Mouse (Mus musculus) cerebellum, adult (tissue): ENCODE measurements around the gene Tuba3b.

Experiments
- ATAC-seq: cut with Nextera tagmentation; 2 replicates; pipeline ENCODE4 v1.9.2; 2017; ENCODE audit warnings: mild to moderate bottlenecking, moderate library complexity, mixed read lengths; ENCODE audit not compliant: insufficient number of reproducible peaks, low FRiP score, low TSS enrichment

Tuba3b gene

DNA sequence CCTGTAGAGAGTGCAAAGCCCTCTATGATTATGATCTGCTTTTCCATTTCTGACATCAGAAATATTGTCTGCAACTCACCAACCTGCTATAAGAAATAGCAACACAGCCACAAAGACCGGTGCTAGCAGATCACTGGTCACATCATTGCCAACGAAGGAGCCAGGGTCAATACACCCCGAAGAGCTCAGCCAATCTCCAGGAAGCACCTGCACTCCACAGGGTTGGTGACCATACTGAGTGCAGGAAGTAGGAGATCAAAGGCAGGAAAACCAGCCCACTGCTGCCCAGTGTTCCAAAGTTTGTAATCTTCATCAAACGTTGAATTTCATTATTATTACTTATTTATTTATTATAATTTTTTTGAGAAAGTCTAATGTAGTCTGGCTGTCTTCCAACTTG lies 10.9 kb upstream of the Tuba3b start:
- ATAC-seq, result no peak

DNA sequence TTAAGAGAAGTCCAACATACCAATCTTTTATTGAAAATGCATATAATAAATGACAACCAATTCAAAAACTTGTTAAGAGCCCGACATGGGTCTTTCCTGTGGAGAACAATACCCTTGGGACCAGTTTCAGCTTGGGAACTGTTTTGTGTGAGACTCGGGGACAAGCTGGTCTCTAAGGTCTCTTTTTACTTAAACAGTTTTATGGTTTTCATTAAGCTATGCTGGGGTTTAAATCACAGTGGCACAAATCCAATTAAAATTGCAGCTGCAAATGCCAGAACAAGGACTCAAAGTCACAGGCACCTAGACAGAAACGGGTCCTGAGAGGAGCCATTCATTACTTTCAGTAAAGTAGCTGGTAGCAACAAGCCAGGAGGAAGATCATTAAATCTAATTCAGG lies 10.4 kb upstream of the Tuba3b start:
- no peak for ATAC-seq

DNA sequence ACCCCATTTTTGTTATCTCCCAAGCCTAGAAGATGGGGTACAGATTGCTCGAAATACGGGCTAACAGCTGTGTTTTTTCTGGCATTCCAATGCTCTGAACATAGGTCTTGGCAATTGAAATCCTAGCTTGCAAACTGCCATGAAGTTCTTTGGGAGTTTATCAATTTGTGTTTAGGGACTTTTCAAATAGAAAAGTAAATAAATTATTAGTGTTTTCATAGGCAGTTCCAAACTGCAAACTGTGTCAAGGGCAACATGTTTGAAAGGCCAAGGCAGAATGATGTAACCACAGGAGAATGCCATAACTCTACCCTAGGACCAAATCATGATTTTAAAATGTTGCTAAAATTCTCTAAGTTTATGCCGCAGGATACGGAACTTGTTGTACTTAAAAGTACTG lies 7.8 kb upstream of the Tuba3b start:
- no peak for ATAC-seq

DNA sequence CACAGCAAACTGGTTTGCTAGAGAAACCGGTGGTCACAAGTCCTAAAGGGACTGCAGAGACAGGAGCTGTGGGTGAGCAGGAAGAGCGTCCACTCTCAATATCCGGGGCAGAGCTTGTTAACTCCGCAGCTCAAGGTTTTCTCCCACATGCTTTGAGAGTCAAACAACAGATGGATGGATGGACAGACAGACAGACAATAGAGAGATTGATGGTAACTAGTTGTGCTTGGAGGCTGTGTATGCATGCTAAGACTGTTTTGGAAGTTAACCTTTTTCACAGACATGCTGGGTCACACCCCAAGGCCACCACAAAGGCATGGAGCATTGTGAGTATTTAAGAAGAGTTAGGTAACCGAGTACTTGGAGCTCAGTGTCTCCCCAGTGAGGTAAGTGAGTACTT lies 6.9 kb upstream of the Tuba3b start:
- no peak for ATAC-seq

DNA sequence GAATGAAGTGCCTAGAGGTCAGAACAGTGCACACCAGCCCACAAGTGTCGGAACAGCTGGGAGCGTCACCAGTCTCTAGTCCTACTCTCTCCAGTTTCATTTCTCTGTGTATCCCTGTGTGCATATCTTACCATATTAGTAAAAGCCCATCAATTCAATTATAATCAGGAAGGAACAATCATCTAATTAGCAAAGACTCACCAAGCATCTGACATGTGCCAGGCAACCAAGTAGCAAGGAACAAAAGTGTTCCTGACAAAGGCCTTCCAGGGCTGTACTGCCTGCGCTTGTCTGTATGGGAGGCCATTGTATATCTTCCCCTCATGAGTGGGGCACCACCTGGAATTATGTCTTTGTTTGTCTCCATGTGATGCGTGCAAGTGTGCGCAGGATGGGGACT lies 4.7 kb upstream of the Tuba3b start:
- ATAC-seq, result no peak

DNA sequence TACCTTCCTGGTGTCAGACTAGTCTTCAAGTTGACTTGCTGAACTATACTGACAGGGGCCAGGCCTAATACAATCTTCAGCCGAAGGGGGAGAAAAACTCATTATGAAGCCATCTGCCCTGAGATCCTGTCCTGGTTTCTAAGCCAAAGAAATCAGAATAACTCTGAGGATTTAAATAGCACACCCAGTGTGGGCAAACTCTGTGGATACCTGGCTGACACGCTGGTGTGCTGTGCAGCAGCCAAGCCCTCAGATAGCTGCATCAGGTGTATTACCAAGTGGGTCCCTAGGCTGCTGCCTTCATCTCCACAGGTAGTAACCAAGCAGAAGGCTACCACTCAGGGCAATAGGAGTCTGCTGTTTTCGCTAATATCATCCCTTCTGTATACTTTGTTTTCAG lies 2.9 kb upstream of the Tuba3b start:
- ATAC-seq, result peak; percentile 72

DNA sequence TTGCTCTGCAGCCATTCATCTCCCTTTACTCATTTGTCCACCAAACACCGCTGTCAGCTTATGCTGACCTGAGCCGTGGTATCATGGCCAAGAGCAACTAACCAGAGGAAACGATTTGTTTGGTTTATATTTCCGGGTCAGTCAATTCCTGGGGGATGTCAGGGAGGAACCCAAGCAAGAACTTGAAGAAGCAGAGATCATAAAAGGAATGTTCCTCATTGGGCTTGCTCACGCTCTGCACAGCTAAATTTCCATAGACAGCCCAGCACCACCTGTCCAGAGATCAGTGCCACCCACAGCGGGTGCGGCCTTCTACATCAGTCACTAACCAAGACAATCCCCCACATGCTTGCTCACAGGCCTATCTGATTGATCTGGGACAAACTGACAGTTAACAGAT lies 1.3 kb upstream of the Tuba3b start, which contains the start of gene Lmntd1:
TSS of gene Lmntd1 (minus strand) at position 101 of the 400 bp plus-strand sequence.
- ATAC-seq, result no peak

DNA sequence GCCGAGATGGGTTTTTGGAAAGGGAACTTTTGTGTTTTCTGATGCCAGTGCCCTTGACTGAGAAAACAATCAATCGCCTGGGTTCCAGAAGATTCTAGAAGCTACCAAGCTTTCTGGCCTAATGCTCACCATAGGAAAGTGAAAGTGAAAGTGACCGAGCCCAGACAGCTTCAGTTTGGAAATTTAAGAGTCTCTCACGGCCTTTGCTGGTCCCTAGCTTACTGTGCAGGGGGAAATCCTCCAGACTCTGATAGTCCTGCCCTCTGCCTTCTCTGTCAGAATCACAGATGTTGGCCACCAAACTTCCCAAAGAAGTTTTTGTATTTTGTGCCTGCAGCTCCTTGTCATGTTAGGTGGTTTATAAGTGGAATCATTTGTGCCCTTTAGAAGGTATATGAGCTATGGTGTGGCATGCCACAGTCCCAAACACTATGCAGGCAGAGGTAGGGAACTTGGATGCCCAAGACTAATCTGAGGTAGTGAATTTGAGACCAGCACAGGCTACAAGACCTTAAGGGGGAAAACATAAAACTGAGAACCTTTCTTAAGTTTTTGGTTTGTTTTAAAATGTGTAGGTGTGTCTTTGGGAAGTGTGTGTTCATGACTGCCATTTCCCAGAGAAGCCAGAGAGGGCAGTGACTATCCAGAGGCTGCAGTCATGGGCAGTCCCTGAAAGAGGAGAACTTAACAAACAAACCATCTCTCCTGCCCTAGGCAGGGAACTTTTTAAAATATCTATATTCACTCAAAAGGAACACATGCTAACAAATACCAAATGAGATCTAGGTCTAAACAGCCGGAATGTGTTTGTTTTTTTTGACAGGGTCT lies 1.1 kb downstream of the Tuba3b start:
- no peak for ATAC-seq

DNA sequence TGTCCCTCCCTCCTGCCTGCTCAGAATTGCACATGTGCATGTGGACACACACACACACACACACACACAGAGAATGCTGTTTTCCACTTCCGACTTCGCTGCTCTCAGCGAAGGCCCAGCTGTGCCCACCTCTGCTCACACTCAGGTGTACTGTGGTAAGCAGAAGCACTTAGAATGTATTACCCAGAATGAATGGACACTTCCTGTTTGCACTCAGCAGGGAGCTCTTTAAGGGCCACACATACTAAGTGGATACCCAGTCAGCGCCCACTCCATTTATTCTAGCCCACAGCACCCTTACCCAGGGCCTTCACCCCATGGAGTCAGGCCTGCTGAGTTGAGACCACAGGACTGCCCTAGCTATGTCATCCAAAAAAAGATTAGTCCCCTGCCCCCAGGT lies 7.6 kb downstream of the Tuba3b start:
- no peak for ATAC-seq

DNA sequence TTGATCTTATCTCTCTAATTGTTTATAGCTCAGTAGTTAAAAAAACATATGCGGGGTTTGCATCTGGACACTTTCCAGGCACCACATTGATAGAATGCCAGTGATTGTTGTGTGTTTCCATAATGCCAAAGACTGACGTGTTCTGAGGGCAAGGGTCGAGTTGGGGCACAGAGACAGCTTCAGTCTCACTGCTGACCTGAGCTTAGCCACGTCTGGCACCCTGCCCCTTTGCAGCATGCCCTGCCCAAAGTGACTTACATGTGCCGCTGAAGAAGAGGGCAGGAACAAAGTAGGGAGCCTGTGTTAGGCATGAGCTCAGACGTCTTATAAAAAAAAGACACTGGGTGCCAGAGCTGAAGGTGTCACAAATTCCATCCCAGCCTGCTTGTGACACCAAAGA lies 14.7 kb downstream of the Tuba3b start:
- ATAC-seq, result no peak

DNA sequence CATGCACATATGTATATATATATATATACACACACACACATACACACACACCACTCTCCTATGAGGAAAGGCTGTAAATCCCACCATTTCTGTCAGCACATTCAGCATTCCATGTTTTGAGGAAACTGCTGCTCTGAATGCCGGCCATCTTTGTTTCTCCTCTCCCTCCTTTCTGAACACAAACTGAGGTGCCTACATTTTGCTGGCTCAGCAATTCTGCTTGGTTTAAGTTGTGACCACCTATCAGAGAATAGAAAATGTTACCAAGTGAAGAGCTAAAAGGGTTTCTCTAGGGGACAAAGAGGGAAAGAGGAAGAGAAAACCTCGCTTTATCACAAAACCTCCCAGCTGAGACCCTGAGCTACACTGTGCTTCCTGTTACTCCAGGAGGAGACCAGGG lies 18.9 kb downstream of the Tuba3b start:
- ATAC-seq, result no peak

DNA sequence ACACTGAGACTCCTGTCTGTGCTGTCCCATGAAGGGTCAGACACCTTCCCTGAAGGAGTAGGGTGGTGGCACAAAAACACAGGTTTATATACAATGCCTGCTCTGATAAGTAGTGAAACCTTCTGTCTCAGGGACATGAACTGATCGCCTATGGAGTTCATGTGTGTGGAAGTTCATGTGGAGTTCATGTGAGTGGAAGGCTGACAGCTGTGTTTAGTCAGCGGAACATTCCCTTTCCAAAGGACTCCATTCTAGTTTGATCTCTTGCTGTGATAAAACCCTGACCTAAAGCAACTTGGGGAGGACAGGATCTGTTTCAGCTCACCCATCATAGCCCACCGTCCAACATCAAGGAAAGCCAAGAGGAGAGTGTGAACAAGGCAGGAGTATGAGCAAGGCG lies 21.1 kb downstream of the Tuba3b start:
- no peak for ATAC-seq

DNA sequence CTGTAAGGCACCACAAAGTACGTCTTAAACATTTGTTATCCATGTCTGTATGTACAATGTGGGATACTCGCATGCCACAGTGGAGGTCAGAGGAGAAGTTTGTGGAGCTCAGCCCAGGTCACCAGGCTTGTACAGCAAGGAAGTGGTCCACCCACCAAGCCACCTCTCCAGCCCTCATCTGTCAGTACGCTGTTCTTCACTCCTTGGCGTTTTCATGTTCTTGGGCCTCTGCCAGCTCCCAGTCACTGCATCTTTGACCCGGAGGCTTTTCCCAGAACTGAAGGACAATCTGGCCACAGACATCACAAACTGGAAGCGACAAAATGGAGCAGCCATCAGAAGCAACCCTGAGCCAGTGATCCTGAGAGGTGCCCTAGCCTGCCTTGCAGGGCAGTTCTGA lies 22.7 kb downstream of the Tuba3b start:
- ATAC-seq, result no peak

DNA sequence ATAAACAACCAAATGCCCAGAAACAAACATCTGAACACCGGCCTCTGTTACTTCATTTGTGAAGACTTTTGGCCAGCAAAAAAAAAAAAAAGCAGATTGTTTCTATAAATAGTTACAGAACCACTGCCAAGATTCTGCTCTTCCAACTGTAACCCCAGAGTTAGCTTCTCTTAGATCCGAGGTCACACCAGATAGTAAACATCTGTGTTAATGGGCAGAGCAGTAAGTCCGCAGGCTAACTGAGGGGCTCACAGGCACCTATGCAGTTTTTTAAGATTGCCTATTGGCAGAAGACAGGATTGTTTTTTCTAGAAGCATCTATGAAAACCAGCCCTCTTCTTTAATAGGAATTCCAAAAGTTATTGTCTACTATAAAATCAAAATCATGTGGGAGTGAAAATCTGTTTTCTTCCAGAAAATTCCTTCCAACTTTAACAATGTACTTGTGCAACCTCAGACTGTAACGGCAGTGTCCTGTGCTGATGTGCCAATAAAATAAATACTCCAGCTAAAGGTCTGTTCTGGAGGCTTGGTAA lies 25.5 kb downstream of the Tuba3b start:
- ATAC-seq, result no peak

DNA sequence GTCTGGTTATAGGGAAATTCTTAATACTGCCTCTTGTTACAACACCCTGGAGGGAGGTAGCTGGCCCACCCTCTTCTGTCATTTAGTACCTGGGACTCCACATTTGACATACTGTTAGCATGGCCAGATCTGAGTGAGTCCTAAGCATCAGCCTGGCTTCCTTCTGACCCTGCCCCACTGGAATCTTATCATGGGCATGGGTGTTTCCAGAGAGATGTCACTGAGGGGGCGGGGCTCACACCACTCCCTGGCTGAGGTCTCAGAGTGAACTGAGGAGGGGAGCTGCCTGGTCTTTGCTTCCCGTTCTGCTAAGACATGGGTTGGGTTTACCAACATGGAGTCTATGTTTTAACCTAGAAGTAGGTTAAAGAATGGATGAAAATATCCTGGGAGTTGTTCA lies 36.4 kb downstream of the Tuba3b start:
- no peak for ATAC-seq

DNA sequence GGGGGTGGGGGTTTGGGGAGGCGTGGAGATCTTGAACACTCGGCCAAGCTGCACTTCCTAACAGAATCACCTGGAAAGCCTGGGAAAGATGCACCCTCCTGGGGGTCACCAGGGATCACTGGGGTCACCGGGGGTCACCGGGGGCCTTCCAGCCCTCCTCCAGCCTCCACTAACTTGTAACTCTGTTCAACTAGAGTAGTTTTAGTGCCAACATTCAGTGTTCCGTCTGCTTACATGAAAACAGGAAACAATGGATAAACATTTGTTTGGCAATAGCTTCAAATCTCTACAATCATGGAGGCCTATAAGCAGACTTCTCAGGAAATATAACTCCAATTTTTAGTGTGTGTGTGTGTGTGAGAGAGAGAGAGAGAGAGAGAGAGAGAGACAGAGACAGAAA lies 37.4 kb downstream of the Tuba3b start:
- no peak for ATAC-seq

DNA sequence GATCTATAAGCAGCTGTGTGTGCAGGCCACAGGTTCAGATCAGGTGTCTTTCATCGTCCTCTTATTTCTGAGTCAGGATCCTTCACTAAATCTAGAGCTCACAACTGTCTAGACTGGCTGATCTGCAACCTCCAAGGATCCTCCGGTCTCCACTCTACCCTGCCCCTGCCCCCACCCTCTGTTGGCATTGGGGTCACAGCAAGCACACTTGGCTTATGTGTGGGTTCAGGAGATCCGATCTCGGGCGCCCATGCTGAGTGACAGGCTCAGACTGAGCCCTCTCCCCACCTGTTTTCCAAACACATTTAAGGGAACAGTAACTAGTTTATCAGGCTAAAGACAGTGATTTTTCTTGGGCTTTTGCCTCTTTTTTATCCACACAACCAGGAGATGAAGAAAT lies 38.1 kb downstream of the Tuba3b start:
- ATAC-seq, result no peak

DNA sequence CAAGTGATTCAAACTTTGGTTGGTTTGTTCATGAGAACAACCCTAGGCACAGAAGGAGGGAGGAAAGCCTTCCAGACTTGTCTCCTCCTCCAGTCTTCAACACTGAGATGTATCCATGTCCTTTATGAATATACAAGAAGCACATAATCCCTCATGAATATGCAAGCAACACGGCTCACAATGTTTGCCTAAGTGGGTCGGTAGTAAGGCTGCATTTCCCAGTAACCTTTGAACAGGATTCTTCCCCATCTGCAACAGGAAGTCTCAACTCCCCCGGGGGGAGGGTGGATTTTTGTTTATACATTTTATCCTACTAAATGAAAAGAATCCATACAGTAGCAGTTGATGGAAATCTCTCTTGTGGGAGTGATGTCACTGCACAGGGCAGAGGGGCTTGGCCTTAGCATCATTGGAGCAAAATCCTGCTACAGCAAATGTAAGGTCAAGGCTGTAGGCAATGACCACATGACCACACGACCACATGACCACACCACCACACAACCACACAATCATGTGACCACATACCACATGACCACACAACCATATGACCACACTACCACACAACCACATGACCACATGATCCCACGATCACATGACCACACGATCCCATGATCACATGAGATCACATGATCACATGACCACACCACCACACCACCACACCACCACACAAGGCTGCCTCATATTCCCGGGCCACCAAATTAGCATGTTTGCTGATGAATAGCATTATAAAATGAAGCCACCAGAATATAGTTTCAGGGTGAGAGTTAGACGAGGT lies 38.7 kb downstream of the Tuba3b start:
- ATAC-seq, result no peak

DNA sequence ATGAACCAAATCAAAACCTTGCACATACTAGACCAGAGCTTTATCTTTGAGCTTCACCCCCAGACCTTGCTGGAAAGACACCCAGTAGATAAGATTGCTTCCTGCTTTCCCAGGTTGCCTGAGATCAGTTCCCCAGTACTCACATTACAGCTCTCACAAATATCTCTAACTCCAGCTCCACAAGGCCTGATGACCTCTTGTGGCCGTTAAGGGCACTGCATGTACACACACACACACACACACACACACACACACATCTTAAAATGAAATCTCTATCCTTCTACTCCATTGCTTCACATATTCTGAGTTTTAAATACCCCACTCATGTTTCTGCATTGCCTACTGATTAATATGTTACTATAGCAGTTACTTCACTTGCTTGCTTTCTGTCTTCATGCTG lies 40.1 kb downstream of the Tuba3b start:
- no peak for ATAC-seq

DNA sequence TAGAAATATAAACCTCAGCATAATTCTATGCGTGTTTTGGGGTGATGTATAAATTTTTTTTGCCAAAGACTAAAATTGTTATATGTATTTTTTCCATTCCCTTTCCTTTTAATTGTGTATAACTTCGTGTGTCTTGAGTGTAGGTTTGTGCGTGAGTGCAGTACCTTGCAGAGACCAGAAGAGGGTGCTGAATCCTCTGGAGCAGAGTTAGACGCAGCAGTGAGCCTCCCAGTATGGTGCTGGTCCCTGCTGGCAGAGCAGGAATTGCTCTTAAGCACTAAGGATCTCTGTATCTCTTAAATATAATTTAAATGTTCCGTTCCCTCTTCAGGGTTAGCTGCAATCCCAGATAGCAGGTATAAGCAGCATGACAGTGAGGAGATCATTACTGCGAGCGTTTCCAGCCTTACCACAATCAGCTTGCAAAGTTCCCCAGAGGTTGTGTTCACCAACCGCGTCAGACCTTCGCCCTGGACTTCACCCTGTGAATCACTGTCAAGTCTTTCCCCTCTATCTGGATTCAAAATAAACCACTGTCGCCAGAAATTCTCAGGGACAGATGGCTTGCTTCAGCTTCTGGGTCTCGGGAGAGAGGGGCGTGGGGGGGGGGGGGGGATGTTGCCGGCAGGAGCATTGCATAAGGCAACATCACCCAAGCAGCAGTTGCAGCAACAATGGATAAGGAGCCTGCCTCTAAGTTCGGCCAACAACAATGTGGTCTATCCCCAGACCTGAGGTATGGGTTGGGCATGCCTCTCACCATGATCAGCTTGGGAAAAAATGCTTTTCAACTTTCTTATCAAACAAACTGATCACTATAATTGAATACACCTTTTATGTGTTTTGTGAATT lies 41.4 kb downstream of the Tuba3b start:
- no peak for ATAC-seq

DNA sequence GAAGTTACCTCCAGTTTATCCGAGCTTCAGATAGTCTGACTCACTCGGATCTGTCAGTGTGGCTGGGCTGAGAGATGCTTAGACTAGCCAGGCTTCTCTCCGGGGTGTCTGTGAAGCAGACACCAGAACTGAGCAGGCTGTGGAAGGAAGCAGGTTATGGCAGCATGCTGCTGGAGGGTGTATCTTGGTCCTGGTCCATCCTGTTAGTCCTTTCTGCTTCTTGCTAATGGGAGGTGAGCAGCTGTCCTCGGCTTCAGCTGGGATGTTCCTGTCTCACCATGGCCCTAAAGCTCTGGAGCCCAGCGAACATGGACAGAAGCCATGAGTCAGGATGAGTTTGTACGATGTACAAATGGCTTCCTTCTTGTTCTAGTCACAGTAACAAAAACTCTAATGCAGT lies 43.6 kb downstream of the Tuba3b start:
- ATAC-seq, result no peak
